Mouse (Mus musculus) small intestine, adult 2 months (tissue): ENCODE results near the gene Irx4. TPM values are rescaled to one million over a fixed set of nuclear protein-coding genes. Genes with fewer than 3 reads are reported as not detected.

ENCODE experiments used
- H3K27ac ChIP-seq: fragments of 200-500 bp; 2 replicates; pipeline ENCODE4 v1.5.1; 2012; ENCODE audit warnings: low read depth, low read length, control low read depth, inconsistent platforms; ENCODE audit not compliant: insufficient read depth
- H3K27me3 ChIP-seq: fragments of 200-500 bp; 2 replicates; pipeline ENCODE4 v1.6.1; 2012; ENCODE audit warnings: mild to moderate bottlenecking, moderate library complexity, low read length, inconsistent platforms; ENCODE audit not compliant: control insufficient read depth, insufficient read depth
- H3K36me3 ChIP-seq: fragments of 200-500 bp; 2 replicates; pipeline ENCODE4 v1.6.1; 2012; ENCODE audit warnings: mild to moderate bottlenecking, low read length, control low read depth, inconsistent platforms; ENCODE audit not compliant: control insufficient read depth, insufficient read depth
- H3K4me1 ChIP-seq: fragments of 200-500 bp; 2 replicates; pipeline ENCODE4 v1.6.1; 2012; ENCODE audit warnings: low read length, inconsistent platforms, mixed read lengths; ENCODE audit not compliant: control insufficient read depth, insufficient read depth, insufficient read length
- H3K4me3 ChIP-seq: fragments of 200-500 bp; 2 replicates; pipeline ENCODE4 v1.5.1; 2012; ENCODE audit warnings: low read depth, mild to moderate bottlenecking, control low read depth, inconsistent platforms, low read length, moderate library complexity
- CTCF ChIP-seq: fragments of 200-500 bp; IDR thresholded peaks from 2 replicates; pipeline ENCODE4 v1.5.1; 2012; ENCODE audit warnings: low read depth, mild to moderate bottlenecking, control low read depth, inconsistent platforms, low read length, moderate library complexity, mixed read lengths; ENCODE audit not compliant: insufficient replicate concordance, insufficient read length; ENCODE audit errors: extremely low read depth
- POLR2A ChIP-seq: fragments of 200-500 bp; IDR thresholded peaks from 2 replicates; pipeline ENCODE4 v1.6.1; 2012; ENCODE audit warnings: low read depth, mild to moderate bottlenecking, control low read depth, inconsistent platforms, low read length, moderate library complexity
- WGBS: fragments of 180-500 bp; shearing (Covaris S2); methylation state at CpG from one replicate; pipeline ENCODE4 v1.1.7; 2018; 5-methylcytosine and 5-hydroxymethylcytosine counted together
- polyA plus RNA-seq: library from polyadenylated mRNA; depleted of rRNA; stranded (reverse); fragments of >200 nt; gene quantifications from 2 replicates; pipeline ENCODE4 v1.2.3, GENCODE M21; 2012

Irx4 gene
- polyA plus RNA-seq, 1 experiment = 0.34 TPM

DNA sequence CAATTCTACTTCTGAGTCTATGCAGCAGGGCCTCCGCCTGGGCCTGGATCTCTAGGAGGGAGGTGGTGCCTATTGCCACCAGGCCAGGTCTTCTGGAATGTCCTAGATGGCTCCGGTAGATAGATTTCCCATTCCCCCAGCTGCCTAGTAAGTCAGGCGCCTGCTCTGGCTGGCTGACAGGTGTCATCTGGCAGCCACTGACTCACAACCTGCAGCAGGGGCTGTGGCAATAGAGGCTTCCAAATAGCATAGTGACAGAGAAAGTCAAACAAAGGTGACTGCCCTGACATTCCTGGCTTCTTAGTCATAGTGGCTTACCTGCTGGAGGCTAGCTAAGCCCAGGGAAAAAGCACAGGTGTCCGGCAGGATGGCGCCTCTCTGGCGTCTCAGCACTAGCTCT lies 29.9 kb downstream of the Irx4 start:
- Histone ChIP-seq H3K4me1 (no peaks in the 10 kb centered on the region), H3K27me3 (no peaks in the 10 kb centered on the region), H3K36me3 (no peaks in the 10 kb centered on the region), H3K27ac (no peak overlapping the region), H3K4me3 (no peak overlapping the region)
- WGBS = 50% methylated on average over 6 of the region's 6 CpGs
- TF ChIP-seq POLR2A (no peak), CTCF (no peak)

DNA sequence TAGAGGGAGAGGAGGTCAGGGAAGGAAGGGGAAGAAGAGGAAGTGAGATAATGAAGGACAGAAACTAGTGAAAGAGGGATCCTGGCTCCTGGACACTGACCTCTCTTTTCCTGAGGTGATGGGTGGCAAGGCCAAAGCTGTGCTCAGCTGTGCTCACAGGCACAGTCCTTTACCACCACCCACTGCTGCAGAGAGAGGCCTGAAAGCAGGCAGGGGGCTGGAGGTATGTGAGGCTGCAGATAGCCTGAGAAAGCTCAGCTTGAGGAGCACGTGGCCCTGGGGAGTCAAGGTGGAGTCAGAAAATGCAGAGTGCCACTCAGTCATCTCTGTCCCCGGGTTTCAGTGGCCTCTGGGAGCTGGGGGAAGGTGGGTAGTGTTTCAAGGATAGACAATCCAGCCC lies 30.8 kb downstream of the Irx4 start:
- Histone ChIP-seq H3K4me1 (no peaks in the 10 kb centered on the region), H3K4me3 (no peak overlapping the region), H3K27me3 (no peaks in the 10 kb centered on the region), H3K27ac (no peak overlapping the region), H3K36me3 (no peaks in the 10 kb centered on the region)
- WGBS = 55% methylated on average over 2 of the region's 2 CpGs
- TF ChIP-seq POLR2A (no peak), CTCF (no peak)

DNA sequence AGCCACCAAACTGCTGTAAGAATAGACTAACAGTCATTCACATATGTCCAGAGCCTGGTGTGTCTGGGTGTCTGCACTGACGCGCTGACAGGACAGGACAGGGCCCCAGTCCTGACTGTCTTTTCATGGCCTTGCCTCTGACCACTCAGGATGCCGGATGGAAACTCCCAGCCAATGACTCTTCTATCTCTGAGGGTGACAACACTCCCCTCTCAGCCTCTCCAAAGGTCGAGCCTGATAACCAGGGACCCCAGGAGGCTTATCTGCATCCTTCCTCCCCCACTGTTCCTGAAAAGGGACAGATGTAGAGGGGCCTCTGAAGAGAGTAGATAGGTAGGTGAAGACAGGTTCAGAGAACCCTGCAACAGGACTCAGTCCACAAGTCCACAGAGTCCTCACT lies 38.4 kb downstream of the Irx4 start:
- Histone ChIP-seq H3K4me3 (no peak overlapping the region), H3K27me3 (no peaks in the 10 kb centered on the region), H3K4me1 (no peaks in the 10 kb centered on the region), H3K27ac (no peak overlapping the region), H3K36me3 (no peaks in the 10 kb centered on the region)
- TF ChIP-seq POLR2A = no peak
- TF ChIP-seq CTCF = no peak
- 77% methylated on average over 4 of the region's 4 CpGs for WGBS

DNA sequence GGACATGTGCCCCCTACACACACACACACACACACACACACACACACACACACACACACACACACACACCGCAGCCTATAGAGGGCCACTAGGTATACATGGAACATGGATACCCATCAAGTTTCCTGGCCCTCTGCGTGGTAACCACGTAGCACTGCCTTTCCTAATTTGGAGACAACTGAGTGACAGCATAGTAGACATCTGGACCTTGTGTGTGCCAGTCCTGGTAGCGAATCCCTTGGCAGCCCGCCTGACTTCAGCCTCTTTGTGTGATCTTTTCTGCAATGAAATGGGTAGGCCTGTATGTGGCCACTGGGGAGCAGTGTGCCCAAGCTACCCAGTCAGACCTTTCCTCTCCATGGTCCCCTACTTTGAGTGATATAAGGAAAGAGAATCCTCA lies 39.0 kb downstream of the Irx4 start:
- TF ChIP-seq POLR2A = no peak
- no peak for TF ChIP-seq CTCF
- Histone ChIP-seq H3K4me3 (no peak overlapping the region), H3K27me3 (no peaks in the 10 kb centered on the region), H3K36me3 (no peaks in the 10 kb centered on the region), H3K27ac (no peak overlapping the region), H3K4me1 (no peaks in the 10 kb centered on the region)
- 92% methylated on average over 5 of the region's 5 CpGs for WGBS

DNA sequence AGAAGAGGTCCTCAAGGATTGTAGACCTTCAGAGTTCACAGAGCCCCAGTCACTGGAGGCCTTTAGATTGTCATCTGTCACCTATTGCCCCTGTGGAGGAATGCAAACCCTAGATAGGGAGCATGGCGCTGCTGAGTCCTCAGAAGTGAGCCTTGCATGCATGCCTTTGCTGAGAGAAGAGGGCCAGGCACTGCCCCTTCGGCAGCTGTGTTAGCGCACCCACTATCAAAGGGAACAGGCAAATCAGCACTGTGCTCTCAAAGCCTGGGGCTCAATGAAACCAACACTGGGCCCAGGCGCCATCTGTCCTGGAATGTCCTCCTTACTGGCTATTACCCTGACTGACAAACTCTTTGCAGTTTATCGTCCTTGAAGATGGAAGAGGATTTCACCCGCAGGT lies 44.5 kb downstream of the Irx4 start:
- Histone ChIP-seq H3K4me3 (no peak overlapping the region), H3K27ac (no peak overlapping the region), H3K36me3 (no peaks in the 10 kb centered on the region), H3K4me1 (peaks cover 2% of the 10 kb centered on the region; the same call in 1 of the 2 replicates), H3K27me3 (no peaks in the 10 kb centered on the region)
- 50% methylated on average over 6 of the region's 6 CpGs for WGBS
- no peak for TF ChIP-seq CTCF

DNA sequence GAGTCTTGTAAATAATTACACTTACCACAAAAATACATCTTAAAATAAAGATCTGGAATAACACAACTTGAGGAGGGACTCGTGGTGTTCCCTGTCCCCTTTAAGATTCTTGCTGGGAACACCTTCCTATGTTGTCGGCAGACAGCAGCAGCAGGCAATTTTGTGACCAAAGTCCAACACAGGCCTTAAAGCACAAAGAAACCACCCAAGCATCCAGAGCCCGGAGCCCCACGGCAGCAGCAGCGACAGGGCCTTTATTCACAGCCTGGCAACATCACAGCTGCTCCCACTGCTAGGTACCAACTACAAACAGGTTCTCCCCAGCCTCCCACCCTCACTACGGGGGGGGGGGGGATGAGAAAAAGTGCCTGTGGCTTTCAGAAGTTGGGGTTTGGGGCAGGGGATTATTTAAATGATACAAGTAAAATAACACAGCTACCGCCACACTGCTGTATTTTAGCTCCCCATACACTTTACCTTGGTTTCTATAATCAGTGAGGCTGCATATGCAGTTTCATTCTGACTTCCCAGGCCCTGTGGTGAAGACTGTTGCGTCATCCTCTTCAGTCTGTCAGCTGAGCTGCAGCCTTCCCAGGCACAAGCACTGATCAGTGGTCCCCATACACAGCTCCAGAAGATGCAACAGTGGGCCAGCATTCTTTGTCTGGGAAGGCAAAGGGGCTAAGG lies 45.3 kb downstream of the Irx4 start:
- no peaks in the 10 kb centered on the region for H3K36me3 ChIP-seq
- H3K27ac ChIP-seq = no peak overlapping the region
- WGBS = 32% methylated on average over 8 of the region's 8 CpGs
- H3K27me3 ChIP-seq = no peaks in the 10 kb centered on the region
- peaks cover 2% of the 10 kb centered on the region; the same call in 1 of the 2 replicates for H3K4me1 ChIP-seq
- TF ChIP-seq POLR2A = no peak
- TF ChIP-seq CTCF = no peak
- no peak overlapping the region for H3K4me3 ChIP-seq

DNA sequence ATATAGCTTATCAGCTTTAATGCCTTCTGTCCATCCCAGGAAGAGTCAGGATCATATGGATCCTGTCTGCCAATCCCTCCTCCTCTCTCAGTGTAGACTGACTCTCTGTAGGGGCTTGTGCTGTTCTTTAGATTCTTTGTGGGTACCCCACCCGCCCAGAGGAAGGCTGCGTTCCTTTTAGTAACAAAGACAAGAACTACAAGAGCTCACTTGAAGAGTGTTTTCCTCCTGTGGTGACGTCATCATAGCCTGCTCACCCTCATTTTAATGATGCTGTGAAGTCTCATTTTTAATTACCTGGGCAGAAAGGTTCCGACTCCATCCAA lies 45.8 kb downstream of the Irx4 start:
- Histone ChIP-seq H3K27me3 (no peaks in the 10 kb centered on the region), H3K4me3 (no peak overlapping the region), H3K36me3 (no peaks in the 10 kb centered on the region), H3K27ac (no peak overlapping the region), H3K4me1 (peaks cover 2% of the 10 kb centered on the region; the same call in 1 of the 2 replicates)
- TF ChIP-seq POLR2A = no peak
- no peak for TF ChIP-seq CTCF
- WGBS = 76% methylated on average over 4 of the region's 4 CpGs
